17 mouse cellular contexts compared by ENCODE assay signal in the genomic region with DNA sequence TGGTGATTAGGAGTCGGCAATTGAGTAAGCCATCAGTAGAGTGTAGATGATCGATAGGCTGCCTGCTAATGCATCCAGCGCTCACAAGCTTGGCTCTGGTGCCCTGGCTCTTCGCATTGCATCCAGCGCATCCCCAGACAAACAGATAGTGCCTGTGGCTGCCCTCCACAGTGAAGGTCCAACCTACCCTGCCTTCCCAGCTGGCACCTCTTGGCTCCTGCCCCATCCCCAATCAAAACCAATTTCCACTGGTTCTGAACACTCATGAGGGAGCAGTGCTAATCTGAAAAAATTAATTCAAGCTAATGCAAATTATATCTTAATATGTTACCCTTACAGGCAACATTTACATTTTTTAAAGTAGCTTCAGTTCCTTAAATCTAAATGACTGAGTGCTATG.
"Had no signal": no experiment of that assay in that cellular context is flagged by ENCODE, and none has a peak within 500 bp of the region (broad histone marks: within the 10 kb centered on the region; RNA-seq: fewer than 3 reads in every experiment).

No protein-coding gene starts in this region.

- H3K27me3 ChIP-seq: lung, embryonic 15.5 days; megakaryocyte, embryonic 14.5 days; midbrain, embryonic 13.5 days; midbrain, embryonic 15.5 days; neural tube, embryonic 12.5 days; stomach, embryonic 15.5 days had no signal

- H3K9me3 ChIP-seq: lung, embryonic 15.5 days; midbrain, embryonic 13.5 days; midbrain, embryonic 15.5 days; neural tube, embryonic 12.5 days; stomach, embryonic 15.5 days had no signal

- H3K4me1 ChIP-seq: lung, embryonic 15.5 days; megakaryocyte, embryonic 14.5 days; midbrain, embryonic 15.5 days; neural tube, embryonic 12.5 days; stomach, embryonic 15.5 days had no signal

- H3K4me3 ChIP-seq: lung, embryonic 15.5 days; megakaryocyte, embryonic 14.5 days; midbrain, embryonic 13.5 days; midbrain, embryonic 15.5 days; neural tube, embryonic 12.5 days; stomach, embryonic 15.5 days had no signal

- ATAC-seq: lung, postnatal 0 days; midbrain, embryonic 13.5 days; midbrain, embryonic 15.5 days had no signal

- DNase-seq: lung, adult 2 months; lung, postnatal 14 days; lung, postnatal 36 days; right cerebral cortex, postnatal 14 days; thymus, adult 2 months; thymus, postnatal 25 days; thymus, postnatal 4 days had no signal

- H3K4me2 ChIP-seq: lung, embryonic 15.5 days; midbrain, embryonic 11.5 days; midbrain, embryonic 13.5 days; midbrain, embryonic 15.5 days; neural tube, embryonic 12.5 days; stomach, embryonic 15.5 days had no signal

- H3K9ac ChIP-seq: lung, embryonic 15.5 days; midbrain, embryonic 13.5 days; midbrain, embryonic 15.5 days; neural tube, embryonic 12.5 days; stomach, embryonic 15.5 days had no signal

- H3K27ac ChIP-seq: lung, embryonic 15.5 days; macrophage; midbrain, embryonic 13.5 days; midbrain, embryonic 15.5 days; neural tube, embryonic 12.5 days; stomach, embryonic 15.5 days; stomach, postnatal 0 days had no signal

- H3K36me3 ChIP-seq: lung, embryonic 15.5 days; midbrain, embryonic 13.5 days; midbrain, embryonic 15.5 days; neural tube, embryonic 12.5 days; stomach, embryonic 15.5 days had no signal
